Mouse (Mus musculus) WW6 (cell line): ENCODE measurements around the gene Tnfrsf4.

Experiments
- DNase-seq: peaks from one replicate; pipeline ENCODE4 v3.0.0-alpha.2; 2013; ENCODE audit warnings: low read depth, low spot score

Tnfrsf4 gene

GRCm38 (mm10) chr4:156065156-156065894 is 51.7 kb downstream of the Tnfrsf4 start:
- no peak for DNase-seq
